Mouse (Mus musculus) liver, postnatal 0 days (tissue): ENCODE data around the gene Cadm3. TPM values are rescaled to one million over a fixed set of nuclear protein-coding genes. Genes with fewer than 3 reads are reported as not detected.

Experiments used
- ATAC-seq: fragments of 200-750 bp; cut with Nextera tagmentation; 2 replicates; pipeline ENCODE4 v1.8.0; 2017; ENCODE audit warnings: mild to moderate bottlenecking, moderate library complexity
- DNase-seq: peaks from one replicate; pipeline ENCODE4 v3.0.0-alpha.2; 2016
- H3K27ac ChIP-seq: fragments of 300-500 bp; sonication (generic); 2 replicates; pipeline ENCODE4 v1.5.1; 2014; ENCODE audit warnings: antibody characterized with exemption, moderate library complexity, mild to moderate bottlenecking, low read depth
- H3K27me3 ChIP-seq: fragments of 300-500 bp; sonication (generic); 2 replicates; pipeline ENCODE4 v1.6.1; 2014; ENCODE audit warnings: low read length, control low read depth, mixed read lengths; ENCODE audit not compliant: insufficient read depth
- H3K36me3 ChIP-seq: fragments of 300-500 bp; sonication (generic); replicated peaks from 2 replicates; pipeline ENCODE4 v1.6.1; 2014; ENCODE audit warnings: mild to moderate bottlenecking, control low read depth, low read length, moderate library complexity, mixed read lengths; ENCODE audit not compliant: insufficient read depth
- H3K4me1 ChIP-seq: fragments of 300-500 bp; sonication (generic); 2 replicates; pipeline ENCODE4 v1.6.1; 2014; ENCODE audit warnings: antibody characterized with exemption, mild to moderate bottlenecking, control low read depth; ENCODE audit not compliant: insufficient read depth
- H3K4me2 ChIP-seq: fragments of 300-500 bp; sonication (generic); 2 replicates; pipeline ENCODE4 v1.6.1; 2014; ENCODE audit warnings: low read depth, mild to moderate bottlenecking, low read length, moderate library complexity, mixed read lengths
- H3K4me3 ChIP-seq: fragments of 300-500 bp; sonication (generic); 2 replicates; pipeline ENCODE4 v1.5.1; 2014; ENCODE audit warnings: low read depth, low read length
- H3K9ac ChIP-seq: fragments of 300-500 bp; sonication (generic); replicated peaks from 2 replicates; pipeline ENCODE4 v1.6.1; 2014; ENCODE audit warnings: mild to moderate bottlenecking, moderate library complexity
- H3K9me3 ChIP-seq: fragments of 300-500 bp; sonication (generic); 2 replicates; pipeline ENCODE4 v1.6.1; 2016; ENCODE audit warnings: mild to moderate bottlenecking, control low read depth, low read length, mixed read lengths
- CTCF ChIP-seq: sonication (generic); IDR thresholded peaks from 2 replicates; pipeline ENCODE4 v1.5.1; 2016; ENCODE audit warnings: antibody characterized with exemption, low read depth
- EP300 ChIP-seq: IDR thresholded peaks from 2 replicates; pipeline ENCODE4 v1.6.1; 2016; ENCODE audit warnings: antibody characterized with exemption, low read depth, mild to moderate bottlenecking
- WGBS: fragments of 180-500 bp; shearing (Covaris S2); extraction: QIAGEN DNeasy Blood & Tissue Kit; methylation state at CpG from one replicate; pipeline ENCODE4 v1.1.7; 2014; ENCODE audit not compliant: insufficient replicate concordance; 5-methylcytosine and 5-hydroxymethylcytosine counted together
- polyA plus RNA-seq: library from polyadenylated mRNA; unstranded; fragments of >200 nt; fragmentation: Nextera tagmentation; extraction: Ambion mirVana; gene quantifications from 2 replicates; pipeline ENCODE4 v1.2.1, GENCODE M21; 2015

The Cadm3 gene
- polyA plus RNA-seq, 1 experiment from 2014 or later: 0.61 TPM

- H3K27me3 ChIP-seq: no peaks in the 10 kb centered on the region
Observed at GRCm38 (mm10) chr1:173391754-173392153, 24.3 kb upstream of the Cadm3 start.

DNA sequence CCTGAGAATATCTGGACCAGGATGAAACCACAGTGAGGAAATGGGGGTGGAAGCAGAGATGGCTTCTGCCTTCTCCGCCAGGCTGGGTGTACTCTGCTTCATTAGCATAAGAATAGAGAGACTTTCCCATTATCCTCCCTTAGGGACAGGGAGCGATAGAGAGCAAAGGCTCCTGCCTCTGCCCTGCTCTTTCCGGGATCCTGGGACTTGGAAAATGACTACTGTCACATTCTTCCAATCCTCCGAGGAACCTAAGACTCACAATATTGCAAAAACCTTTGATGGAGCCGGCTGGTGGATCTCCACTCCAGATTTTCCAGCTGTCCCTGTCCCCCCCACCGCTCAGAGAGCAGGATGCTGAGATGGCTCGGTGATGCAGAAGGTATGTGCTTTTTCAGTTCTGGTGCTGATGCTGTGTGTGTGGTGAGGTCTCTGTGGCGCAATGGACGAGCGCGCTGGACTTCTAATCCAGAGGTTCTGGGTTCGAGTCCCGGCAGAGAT is 22.5 kb upstream of the Cadm3 start:
- no peak overlapping the region for H3K4me3 ChIP-seq
- H3K9ac ChIP-seq: no peak overlapping the region
- H3K9me3 ChIP-seq: no peaks in the 10 kb centered on the region
- ATAC-seq (no peak), DNase-seq (no peak)
- no peaks in the 10 kb centered on the region for H3K4me1 ChIP-seq
- 11% methylated on average over 13 of the region's 13 CpGs for WGBS
- H3K36me3 ChIP-seq: no peaks in the 10 kb centered on the region
- H3K27ac ChIP-seq: no peak overlapping the region
- TF ChIP-seq EP300 (no peak), CTCF (no peak)
- H3K4me2 ChIP-seq: no peak overlapping the region
- H3K27me3 ChIP-seq: no peaks in the 10 kb centered on the region

More at GRCm38 (mm10) chr1:173391754-173392153, 24.3 kb upstream of the Cadm3 start:
- TF ChIP-seq EP300: no peak
- TF ChIP-seq CTCF: no peak
- H3K4me3 ChIP-seq: no peak overlapping the region
- WGBS: 52% methylated on average over 6 of the region's 6 CpGs
- no peak overlapping the region for H3K4me2 ChIP-seq
- H3K36me3 ChIP-seq: no peaks in the 10 kb centered on the region
- H3K9me3 ChIP-seq: no peaks in the 10 kb centered on the region
- DNase-seq: no peak
- no peak overlapping the region for H3K9ac ChIP-seq
- no peak overlapping the region for H3K27ac ChIP-seq
- no peaks in the 10 kb centered on the region for H3K4me1 ChIP-seq
- ATAC-seq: no peak

DNA sequence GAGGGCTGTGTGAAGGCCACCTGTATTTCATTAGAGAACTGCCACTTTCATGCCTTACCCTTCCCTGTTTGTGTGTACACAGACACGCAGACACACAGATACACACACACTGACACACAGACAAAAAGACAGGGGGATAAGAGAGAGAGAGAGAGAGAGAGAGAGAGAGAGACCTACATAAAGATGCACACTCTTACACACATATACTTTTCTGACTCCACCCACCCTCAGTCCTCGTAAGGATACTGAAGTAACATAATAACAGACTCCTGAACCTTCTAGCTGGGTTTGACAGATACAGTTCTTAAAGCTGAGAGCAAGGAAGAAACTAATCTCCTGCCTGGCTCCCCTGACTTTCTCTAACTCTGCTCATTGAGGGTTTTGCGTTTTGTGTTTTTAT is 21.9 kb upstream of the Cadm3 start:
- Histone ChIP-seq H3K4me1 (no peaks in the 10 kb centered on the region), H3K27ac (no peak overlapping the region), H3K9me3 (no peaks in the 10 kb centered on the region), H3K4me3 (no peak overlapping the region), H3K4me2 (no peak overlapping the region), H3K36me3 (no peaks in the 10 kb centered on the region), H3K27me3 (no peaks in the 10 kb centered on the region), H3K9ac (no peak overlapping the region)
- no peak for DNase-seq
- WGBS: 28% methylated on average over 3 of the region's 3 CpGs
- TF ChIP-seq EP300 (no peak), CTCF (no peak)
- no peak for ATAC-seq

DNA sequence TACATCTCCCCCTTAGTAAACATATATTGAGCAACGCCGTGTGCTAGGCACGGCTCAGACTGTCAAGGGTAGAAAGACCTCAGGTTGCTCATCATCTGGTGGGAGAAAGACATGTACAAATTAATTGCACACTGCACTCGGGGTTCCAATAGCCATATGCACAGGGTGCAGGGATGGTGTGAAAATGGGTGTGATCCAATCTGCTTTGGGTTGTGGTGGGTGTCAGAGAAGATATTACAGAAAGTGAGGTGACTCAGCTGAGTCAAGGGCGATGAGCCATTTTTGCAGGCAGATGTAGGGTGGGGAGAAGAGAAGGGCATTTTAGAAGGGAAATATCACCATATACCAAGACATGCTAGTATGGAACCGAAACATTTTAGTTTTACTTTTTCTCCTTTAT is 13.9 kb upstream of the Cadm3 start:
- H3K4me1 ChIP-seq: no peaks in the 10 kb centered on the region
- WGBS: 77% methylated on average over 6 of the region's 6 CpGs
- TF ChIP-seq EP300 (no peak), CTCF (no peak)
- ATAC-seq: no peak
- H3K9ac ChIP-seq: no peak overlapping the region
- no peak overlapping the region for H3K27ac ChIP-seq
- H3K9me3 ChIP-seq: no peaks in the 10 kb centered on the region
- no peak overlapping the region for H3K4me3 ChIP-seq
- DNase-seq: no peak
- H3K27me3 ChIP-seq: no peaks in the 10 kb centered on the region
- H3K36me3 ChIP-seq: no peaks in the 10 kb centered on the region
- no peak overlapping the region for H3K4me2 ChIP-seq

DNA sequence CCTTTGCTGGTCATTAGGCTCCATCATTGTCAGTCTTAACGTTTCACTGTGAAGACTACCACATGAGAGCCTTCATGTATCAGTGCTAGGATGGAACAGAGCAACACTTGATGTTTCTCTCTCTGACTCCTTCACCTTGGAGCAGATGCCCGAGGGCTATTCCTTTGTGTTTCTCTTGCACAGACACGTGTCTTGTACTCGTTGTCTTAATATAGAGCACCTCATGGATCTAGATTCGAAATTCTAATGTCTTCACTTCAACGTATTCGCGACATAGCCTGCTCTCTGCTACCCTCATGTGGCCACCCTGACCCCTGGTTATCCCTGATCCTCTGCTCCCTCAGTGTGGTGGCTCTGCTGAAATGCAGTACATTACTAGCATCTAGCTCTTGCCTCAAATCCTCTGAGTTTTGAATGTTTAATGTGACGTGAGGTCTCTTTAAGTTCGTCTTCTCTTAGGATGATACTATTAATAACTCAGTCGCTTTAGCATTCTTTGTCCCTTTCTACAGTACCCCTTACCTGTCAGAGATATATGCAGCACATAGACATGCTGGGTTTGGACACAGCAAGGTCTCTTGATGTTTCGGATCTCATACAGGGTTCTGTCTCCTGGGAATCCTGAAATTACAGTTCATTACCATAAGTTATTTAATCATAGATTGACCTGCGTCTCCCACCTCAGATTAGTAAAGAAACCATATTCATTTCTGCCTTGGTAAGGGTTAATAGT is 10.1 kb upstream of the Cadm3 start:
- DNase-seq (peak; percentile 59), ATAC-seq (peak; percentile 48; the same call in 1 of the 2 replicates)
- H3K36me3 ChIP-seq: no peaks in the 10 kb centered on the region
- H3K9ac ChIP-seq: no peak overlapping the region
- peak; percentile 92 for TF ChIP-seq CTCF
- TF ChIP-seq EP300: no peak
- H3K27ac ChIP-seq: no peak overlapping the region
- H3K4me1 ChIP-seq: no peaks in the 10 kb centered on the region
- H3K27me3 ChIP-seq: no peaks in the 10 kb centered on the region
- 25% methylated on average over 13 of the region's 13 CpGs for WGBS
- no peak overlapping the region for H3K4me3 ChIP-seq
- H3K4me2 ChIP-seq: no peak overlapping the region
- H3K9me3 ChIP-seq: no peaks in the 10 kb centered on the region

DNA sequence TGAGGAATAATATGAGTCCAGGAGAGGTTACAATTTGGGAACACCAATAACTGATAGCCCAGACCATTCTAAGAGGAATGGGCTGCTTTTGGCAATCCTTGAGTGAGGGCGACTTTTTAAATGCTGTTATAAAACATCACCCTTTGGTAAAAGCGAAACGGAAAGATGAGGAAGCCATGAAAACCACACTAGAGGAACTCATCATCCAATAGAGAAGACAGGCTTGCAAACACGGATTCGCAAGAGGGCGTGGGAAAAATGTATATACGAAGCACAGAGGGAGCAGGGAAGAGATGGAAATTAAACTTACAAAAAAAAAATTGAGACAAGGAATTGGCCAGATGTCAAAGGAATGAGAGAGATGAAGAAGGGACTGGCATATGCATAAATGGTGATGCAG is 6.5 kb upstream of the Cadm3 start:
- H3K9me3 ChIP-seq: no peaks in the 10 kb centered on the region
- H3K36me3 ChIP-seq: no peaks in the 10 kb centered on the region
- H3K27ac ChIP-seq: no peak overlapping the region
- H3K9ac ChIP-seq: no peak overlapping the region
- H3K27me3 ChIP-seq: peaks cover 7% of the 10 kb centered on the region
- ATAC-seq (no peak), DNase-seq (no peak)
- H3K4me1 ChIP-seq: no peaks in the 10 kb centered on the region
- no peak overlapping the region for H3K4me2 ChIP-seq
- WGBS: 47% methylated on average over 7 of the region's 7 CpGs
- TF ChIP-seq EP300 (no peak), CTCF (no peak)
- H3K4me3 ChIP-seq: no peak overlapping the region
